In genomic region chr12:26885831-26886634, GRCm38 (mm10) we compare ENCODE assay signal across 8 mouse cellular contexts.
DNase-seq lines count a peak whose midpoint lies in the region; ATAC-seq and TF ChIP-seq lines count a peak whose summit lies in the region.

No protein-coding gene starts in this region.

- peaks cover 28% of the 10 kb centered on the region for H3K4me1 ChIP-seq in kidney, embryonic 16.5 days (ENCODE audit: insufficient read depth, low read length)
- peaks cover 48% of the 10 kb centered on the region for H3K4me1 ChIP-seq in forebrain, embryonic 10.5 days
- peaks cover 16% of the 10 kb centered on the region for H3K4me1 ChIP-seq in heart, embryonic 10.5 days
- H3K4me1 ChIP-seq in thymus, adult 2 months (replicated peaks; ENCODE audit: control insufficient read depth, insufficient read depth, low read length), result no peaks in the 10 kb centered on the region

- H3K9ac ChIP-seq in kidney, embryonic 16.5 days (replicated peaks; ENCODE audit: low read length), result no peak overlapping the region

- H3K9me3 ChIP-seq in kidney, embryonic 16.5 days (ENCODE audit: low read length), result no peaks in the 10 kb centered on the region
- no peaks in the 10 kb centered on the region for H3K9me3 ChIP-seq in forebrain, embryonic 10.5 days
- H3K9me3 ChIP-seq in heart, embryonic 10.5 days, result no peaks in the 10 kb centered on the region

- 36% methylated on average over 12 of the region's 12 CpGs for WGBS in kidney, embryonic 16.5 days
- whole genome bisulfite sequencing in forebrain, embryonic 10.5 days, result 29% methylated on average over 12 of the region's 12 CpGs
- 50% methylated on average over 12 of the region's 12 CpGs for WGBS in heart, embryonic 10.5 days
- 76% methylated on average over 12 of the region's 12 CpGs for WGBS in thymus, adult 2 months

- no peaks in the 10 kb centered on the region for H3K27me3 ChIP-seq in kidney, embryonic 16.5 days (ENCODE audit: insufficient read depth, low read length)
- no peaks in the 10 kb centered on the region for H3K27me3 ChIP-seq in forebrain, embryonic 10.5 days (ENCODE audit: poor library complexity, severe bottlenecking)
- no peaks in the 10 kb centered on the region for H3K27me3 ChIP-seq in heart, embryonic 10.5 days (ENCODE audit: insufficient read depth, poor library complexity, severe bottlenecking)
- no peaks in the 10 kb centered on the region for H3K27me3 ChIP-seq in thymus, adult 2 months (ENCODE audit: control insufficient read depth, insufficient read depth, low read length)

- DNase-seq in kidney, postnatal 4 days, result peak; percentile 67 to 72
- DNase-seq in forebrain, embryonic 10.5 days (ENCODE audit: extremely low spot score, low spot score), result no peak
- DNase-seq in heart, embryonic 10.5 days (ENCODE audit: low spot score), result peak; percentile 60
- DNase-seq in left cerebral cortex, postnatal 4 days, result peak; percentile 92
- peak; percentile 49 for DNase-seq in right cerebral cortex, postnatal 14 days
- no peak for DNase-seq in thymus, adult 18-20 months
- no peak for DNase-seq in thymus, adult 2 months

- no peak overlapping the region for H3K4me2 ChIP-seq in kidney, embryonic 16.5 days (replicated peaks; ENCODE audit: low read depth, low read length)

- no peaks in the 10 kb centered on the region for H3K36me3 ChIP-seq in kidney, embryonic 16.5 days (ENCODE audit: insufficient read depth, low read length)
- H3K36me3 ChIP-seq in forebrain, embryonic 10.5 days (replicated peaks), result no peaks in the 10 kb centered on the region
- no peaks in the 10 kb centered on the region for H3K36me3 ChIP-seq in heart, embryonic 10.5 days
- no peaks in the 10 kb centered on the region for H3K36me3 ChIP-seq in thymus, adult 2 months (ENCODE audit: control insufficient read depth, insufficient read depth, low read length)

- TF ChIP-seq CTCF in thymus, adult 2 months (IDR thresholded peaks at IDR 0.05; ENCODE audit: borderline replicate concordance, control insufficient read depth, extremely low read depth, insufficient read depth, low read length, poor library complexity), result no peak

- H3K27ac ChIP-seq in kidney, embryonic 16.5 days (ENCODE audit: low read length), result no peak overlapping the region
- H3K27ac ChIP-seq in forebrain, embryonic 10.5 days, result peak overlapping the region; percentile 86
- peak overlapping the region; percentile 42; the same call in 1 of the 2 replicates for H3K27ac ChIP-seq in heart, embryonic 10.5 days
- no peak overlapping the region for H3K27ac ChIP-seq in thymus, adult 2 months (ENCODE audit: control insufficient read depth, insufficient read depth, low read length)

- intact Hi-C loops in left cerebral cortex, postnatal 4 days (cut with DNase I), result loop anchor here (10.0 kb wide), 1 partner anchor 449 kb away; no protein-coding TSS in a partner anchor

- no peak overlapping the region for H3K4me3 ChIP-seq in kidney, embryonic 16.5 days (ENCODE audit: low read length)
- H3K4me3 ChIP-seq in forebrain, embryonic 10.5 days, result peak overlapping the region; percentile 16; the same call in 1 of the 2 replicates
- H3K4me3 ChIP-seq in heart, embryonic 10.5 days, result no peak overlapping the region
- no peak overlapping the region for H3K4me3 ChIP-seq in thymus, adult 2 months (ENCODE audit: control insufficient read depth, insufficient read depth, low read length)

- TF ChIP-seq POLR2A in thymus, adult 2 months (IDR thresholded peaks at IDR 0.05; ENCODE audit: control insufficient read depth, extremely low read depth, insufficient read depth, low read length, poor library complexity), result no peak

- no peak for ATAC-seq in kidney, embryonic 16.5 days (ENCODE audit: low FRiP score, low TSS enrichment)

Comparison
In these comparisons a context has a peak if more than half of its experiments do, and no peak if none do; other contexts are left out.
1. DNase-seq: peak in kidney, postnatal 4 days (2 of 2), heart, embryonic 10.5 days (single experiment), left cerebral cortex, postnatal 4 days (single experiment) and right cerebral cortex, postnatal 14 days (single experiment); none in forebrain, embryonic 10.5 days (single experiment), thymus, adult 18-20 months (0 of 2) and thymus, adult 2 months (single experiment).
2. H3K27ac ChIP-seq: peak in forebrain, embryonic 10.5 days (single experiment) and heart, embryonic 10.5 days (single experiment); none in kidney, embryonic 16.5 days (single experiment) and thymus, adult 2 months (single experiment).